Mouse (Mus musculus) midbrain, embryonic 15.5 days (tissue): Measurements from ENCODE around the gene Foxl1. TPM values are rescaled to one million over a fixed set of nuclear protein-coding genes. Genes with fewer than 3 reads are reported as not detected.

Experiments used
- ATAC-seq: fragments of 200-750 bp; cut with Nextera tagmentation; replicated peaks from 2 replicates; pipeline ENCODE4 v1.8.0; 2017; ENCODE audit warnings: moderate TSS enrichment
- H3K27ac ChIP-seq: fragments of 300-500 bp; sonication (generic); 2 replicates; pipeline ENCODE4 v1.5.1; 2015; ENCODE audit warnings: mild to moderate bottlenecking, inconsistent platforms
- H3K27me3 ChIP-seq: fragments of 300-500 bp; sonication (generic); replicated peaks from 2 replicates; pipeline ENCODE4 v1.6.1; 2015; ENCODE audit warnings: inconsistent platforms
- H3K36me3 ChIP-seq: fragments of 300-500 bp; sonication (generic); replicated peaks from 2 replicates; pipeline ENCODE4 v1.6.1; 2015; ENCODE audit warnings: inconsistent platforms
- H3K4me1 ChIP-seq: fragments of 300-500 bp; sonication (generic); 2 replicates; pipeline ENCODE4 v1.6.1; 2015; ENCODE audit warnings: inconsistent platforms
- H3K4me2 ChIP-seq: fragments of 300-500 bp; sonication (generic); 2 replicates; pipeline ENCODE4 v1.6.1; 2015; ENCODE audit warnings: inconsistent platforms, mild to moderate bottlenecking, moderate library complexity
- H3K4me3 ChIP-seq: fragments of 300-500 bp; sonication (generic); 2 replicates; pipeline ENCODE4 v1.5.1; 2015; ENCODE audit warnings: mild to moderate bottlenecking, inconsistent platforms
- H3K9ac ChIP-seq: fragments of 300-500 bp; sonication (generic); 2 replicates; pipeline ENCODE4 v1.6.1; 2015; ENCODE audit warnings: mild to moderate bottlenecking, inconsistent platforms
- H3K9me3 ChIP-seq: fragments of 300-500 bp; sonication (generic); 2 replicates; pipeline ENCODE4 v1.6.1; 2016; ENCODE audit warnings: inconsistent platforms
- WGBS: fragments of 180-500 bp; shearing (Covaris S2); methylation state at CpG from one replicate; pipeline ENCODE4 v1.1.7; 2015; ENCODE audit warnings: mixed read lengths; 5-methylcytosine and 5-hydroxymethylcytosine counted together
- polyA plus RNA-seq: library from polyadenylated mRNA; unstranded; fragments of >200 nt; fragmentation: Nextera tagmentation; extraction: Ambion mirVana; gene quantifications from 2 replicates; pipeline ENCODE4 v1.2.1, GENCODE M21; 2015

Foxl1 gene
- polyA plus RNA-seq, 1 experiment from 2014 or later, result 0.12 TPM

DNA sequence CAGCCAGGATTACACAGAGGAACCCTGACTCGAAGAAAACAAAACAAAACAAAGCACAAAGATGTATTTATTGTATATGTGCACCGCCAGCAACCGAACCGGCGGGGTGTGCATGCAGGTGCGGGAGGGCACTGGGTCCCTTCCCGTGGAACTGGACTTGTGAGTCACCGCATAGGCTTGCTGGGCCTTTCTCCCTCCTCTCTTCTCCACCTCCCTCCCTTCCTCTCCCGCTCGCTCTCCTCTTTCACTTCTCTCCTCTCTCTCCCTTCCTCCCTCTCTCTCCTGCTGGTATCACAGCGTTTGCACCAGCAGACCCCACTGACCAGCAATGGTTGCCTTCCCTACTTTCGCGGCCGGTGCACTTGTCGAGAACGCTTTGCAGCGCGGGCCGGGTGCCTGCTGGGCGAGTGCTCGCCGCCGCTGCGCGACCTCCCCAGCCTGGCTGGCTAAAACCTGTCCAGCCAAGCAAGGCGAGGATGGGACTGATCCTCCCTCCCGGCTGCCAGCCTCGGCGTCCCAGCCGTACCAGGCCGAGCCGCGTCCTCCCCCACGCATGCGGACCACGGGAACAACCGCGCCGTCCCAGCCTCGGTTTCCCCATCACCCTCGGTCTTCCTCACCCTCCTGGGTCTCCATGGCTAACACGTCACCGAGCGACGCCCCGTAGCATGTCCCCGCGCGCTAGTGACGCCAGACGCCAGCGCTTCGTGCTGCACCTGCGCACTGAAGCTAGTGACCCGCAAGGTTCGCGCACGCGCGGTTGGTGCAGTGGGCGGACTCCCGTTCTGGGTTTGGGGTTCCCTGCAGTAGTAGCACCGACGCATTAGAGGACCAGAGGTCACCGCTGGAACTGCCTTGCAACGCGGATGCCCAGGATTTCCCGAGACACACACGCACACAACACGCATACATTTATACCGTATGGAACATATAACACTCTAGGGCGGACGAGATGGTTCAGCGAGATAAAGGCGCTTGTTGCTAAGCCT, 19.8 kb upstream of the Foxl1 start, which contains the start of gene Mthfsd:
Mthfsd (minus strand) TSS at position 725 of the 989 bp plus-strand sequence.
- WGBS, result under 1% methylated on average over 75 of the region's 75 CpGs
- peak; percentile 94 for ATAC-seq
- peak within 1 kb of the TSS; percentile 79 for H3K4me2 ChIP-seq

DNA sequence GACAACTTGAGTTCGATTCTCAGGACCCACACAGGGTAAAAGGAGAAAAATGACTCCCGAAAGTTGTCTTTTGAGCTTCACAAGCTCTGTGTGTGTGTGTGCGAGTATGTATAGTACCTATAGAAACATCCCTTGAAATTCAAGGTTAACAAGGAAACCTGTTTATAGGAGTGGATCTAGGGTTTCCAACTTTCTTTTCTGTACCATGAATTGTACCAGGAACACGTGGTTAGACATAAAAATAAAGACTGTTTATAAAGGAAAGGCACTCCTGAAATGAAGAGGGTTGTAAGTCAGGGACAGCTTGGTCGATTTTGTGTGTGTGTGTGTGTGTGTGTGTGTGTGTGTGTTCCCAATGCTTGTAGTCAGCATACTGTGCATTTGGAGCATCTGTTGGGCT, 19.1 kb upstream of the Foxl1 start:
- no peak for ATAC-seq

More for the DNA sequence above, 19.8 kb upstream of the Foxl1 start, which contains the start of gene Mthfsd:
- Histone ChIP-seq H3K4me1 (peaks cover 15% of the 10 kb centered on the region), H3K9me3 (no peaks in the 10 kb centered on the region), H3K27me3 (peaks cover 14% of the 10 kb centered on the region), H3K27ac (peak within 1 kb of the TSS; percentile 84), H3K9ac (peak within 1 kb of the TSS; percentile 87), H3K36me3 (no peaks in the 10 kb centered on the region; the same call in 1 of the 2 replicates), H3K4me3 (peak within 1 kb of the TSS; percentile 72)

DNA sequence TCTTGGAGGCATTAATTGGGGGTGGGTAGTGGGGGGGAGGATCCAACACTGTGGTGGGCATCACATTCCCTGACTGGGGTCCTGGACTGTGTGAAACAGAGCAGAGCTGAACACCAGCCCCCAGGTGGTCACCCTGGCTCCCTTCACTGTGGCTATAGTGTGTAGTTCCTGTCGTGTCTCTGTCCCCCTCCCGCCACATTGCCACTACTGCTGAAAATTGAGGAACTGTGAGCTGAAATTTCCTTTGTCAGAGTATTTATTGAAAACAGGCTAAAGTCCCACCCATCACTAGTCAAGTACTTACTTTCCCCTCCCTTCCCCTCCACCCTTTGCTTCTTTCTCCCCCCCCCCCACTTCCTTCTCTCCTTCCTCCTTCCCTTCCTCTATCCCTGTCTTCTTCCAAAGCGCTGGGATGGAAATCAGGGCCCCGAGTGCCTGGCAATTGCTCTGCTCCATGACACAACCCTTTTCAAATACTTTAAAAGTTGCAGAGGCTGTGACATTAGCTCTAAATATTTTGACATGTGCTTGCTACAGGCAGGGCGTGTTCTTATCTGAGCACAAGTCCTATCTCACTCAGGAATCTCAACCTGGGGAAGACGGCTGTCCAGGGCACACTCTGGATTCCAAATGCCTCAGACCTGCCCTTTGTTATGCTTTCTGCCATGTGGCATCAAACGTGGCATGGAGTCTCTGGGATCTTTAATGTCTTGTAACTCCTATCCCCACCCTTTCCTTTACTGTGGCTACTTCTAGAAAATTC, 16.4 kb upstream of the Foxl1 start:
- H3K4me3 ChIP-seq, result no peak overlapping the region
- no peaks in the 10 kb centered on the region for H3K9me3 ChIP-seq
- H3K27ac ChIP-seq, result no peak overlapping the region
- H3K4me2 ChIP-seq, result no peak overlapping the region
- H3K4me1 ChIP-seq, result peaks cover 23% of the 10 kb centered on the region
- 47% methylated on average over 7 of the region's 7 CpGs for WGBS
- no peak for ATAC-seq
- peaks cover 46% of the 10 kb centered on the region for H3K27me3 ChIP-seq
- no peaks in the 10 kb centered on the region for H3K36me3 ChIP-seq
- no peak overlapping the region for H3K9ac ChIP-seq

More for the DNA sequence above, 19.1 kb upstream of the Foxl1 start:
- Histone ChIP-seq H3K4me2 (peak overlapping the region; percentile 79), H3K9me3 (no peaks in the 10 kb centered on the region), H3K27me3 (peaks cover 19% of the 10 kb centered on the region), H3K27ac (0 out of 2 replicates have a peak overlapping the region, but pooled peaks have one; percentile 84), H3K36me3 (no peaks in the 10 kb centered on the region), H3K4me3 (peak overlapping the region; percentile 72), H3K9ac (peak overlapping the region; percentile 40), H3K4me1 (peaks cover 18% of the 10 kb centered on the region)
- WGBS, result 13% methylated on average over 5 of the region's 5 CpGs

GRCm38 (mm10) chr8:121113261-121113660, 14.5 kb upstream of the Foxl1 start:
- peak; percentile 56 for ATAC-seq
- Histone ChIP-seq H3K9ac (no peak overlapping the region), H3K36me3 (no peaks in the 10 kb centered on the region), H3K4me1 (peaks cover 26% of the 10 kb centered on the region), H3K27me3 (peaks cover 65% of the 10 kb centered on the region), H3K4me2 (0 out of 2 replicates have a peak overlapping the region, but pooled peaks have one; percentile 2), H3K9me3 (no peaks in the 10 kb centered on the region), H3K4me3 (no peak overlapping the region), H3K27ac (no peak overlapping the region)
- WGBS, result 1% methylated on average over 21 of the region's 21 CpGs

- H3K27me3 ChIP-seq, result peaks cover 79% of the 10 kb centered on the region
- H3K4me3 ChIP-seq, result no peak overlapping the region
- H3K27ac ChIP-seq, result no peak overlapping the region
- under 1% methylated on average over 25 of the region's 25 CpGs for WGBS
- no peaks in the 10 kb centered on the region for H3K36me3 ChIP-seq
- no peak overlapping the region for H3K9ac ChIP-seq
- H3K4me2 ChIP-seq, result no peak overlapping the region
- no peak for ATAC-seq
- peaks cover 23% of the 10 kb centered on the region for H3K4me1 ChIP-seq
- no peaks in the 10 kb centered on the region for H3K9me3 ChIP-seq
Measured at GRCm38 (mm10) chr8:121115136-121115535, 12.6 kb upstream of the Foxl1 start.

- no peak for ATAC-seq
- no peak within 1 kb of the TSS for H3K27ac ChIP-seq
- under 1% methylated on average over 25 of the region's 25 CpGs for WGBS
- no peaks in the 10 kb centered on the region for H3K36me3 ChIP-seq
- H3K9ac ChIP-seq, result no peak within 1 kb of the TSS
- H3K9me3 ChIP-seq, result no peaks in the 10 kb centered on the region
- H3K27me3 ChIP-seq, result peaks cover 87% of the 10 kb centered on the region
- H3K4me1 ChIP-seq, result peaks cover 23% of the 10 kb centered on the region
- peak within 1 kb of the TSS; percentile 52 for H3K4me2 ChIP-seq
- H3K4me3 ChIP-seq, result peak within 1 kb of the TSS; percentile 29
Measured at GRCm38 (mm10) chr8:121115948-121116347, 11.8 kb upstream of the Foxl1 start, which contains the start of gene Foxc2. Gene Foxc2 (plus strand): TSS chr8:121116171.

- Histone ChIP-seq H3K9ac (no peak overlapping the region), H3K4me2 (peak overlapping the region; percentile 52), H3K9me3 (no peaks in the 10 kb centered on the region), H3K4me3 (peak overlapping the region; percentile 29), H3K27me3 (peaks cover 93% of the 10 kb centered on the region), H3K36me3 (no peaks in the 10 kb centered on the region), H3K27ac (no peak overlapping the region), H3K4me1 (peaks cover 23% of the 10 kb centered on the region)
- ATAC-seq, result peak; percentile 38; the same call in 1 of the 2 replicates
- under 1% methylated on average over 55 of the region's 55 CpGs for WGBS
Measured at GRCm38 (mm10) chr8:121116591-121117185, 11.1 kb upstream of the Foxl1 start.

- Histone ChIP-seq H3K27ac (no peak overlapping the region), H3K4me3 (peak overlapping the region; percentile 29), H3K36me3 (no peaks in the 10 kb centered on the region), H3K9ac (no peak overlapping the region), H3K4me2 (peak overlapping the region; percentile 25), H3K27me3 (peaks cover 93% of the 10 kb centered on the region), H3K9me3 (no peaks in the 10 kb centered on the region), H3K4me1 (peaks cover 23% of the 10 kb centered on the region)
- ATAC-seq, result no peak
- WGBS, result 2% methylated on average over 59 of the region's 62 CpGs
Measured at GRCm38 (mm10) chr8:121117186-121117651, 10.5 kb upstream of the Foxl1 start.

- H3K4me3 ChIP-seq, result peak overlapping the region; percentile 29
- no peak overlapping the region for H3K9ac ChIP-seq
- H3K36me3 ChIP-seq, result no peaks in the 10 kb centered on the region
- no peak overlapping the region for H3K4me2 ChIP-seq
- no peaks in the 10 kb centered on the region for H3K9me3 ChIP-seq
- no peak for ATAC-seq
- under 1% methylated on average over 28 of the region's 28 CpGs for WGBS
- H3K4me1 ChIP-seq, result peaks cover 23% of the 10 kb centered on the region
- H3K27me3 ChIP-seq, result peaks cover 93% of the 10 kb centered on the region
- H3K27ac ChIP-seq, result no peak overlapping the region
Measured at GRCm38 (mm10) chr8:121117906-121118305, 9.8 kb upstream of the Foxl1 start.

- H3K36me3 ChIP-seq, result no peaks in the 10 kb centered on the region
- H3K4me1 ChIP-seq, result peaks cover 19% of the 10 kb centered on the region
- H3K9me3 ChIP-seq, result no peaks in the 10 kb centered on the region
- WGBS, result 4% methylated on average over 18 of the region's 18 CpGs
- H3K9ac ChIP-seq, result no peak overlapping the region
- H3K4me2 ChIP-seq, result no peak overlapping the region
- H3K27me3 ChIP-seq, result peaks cover 95% of the 10 kb centered on the region
- H3K27ac ChIP-seq, result no peak overlapping the region
- H3K4me3 ChIP-seq, result no peak overlapping the region
- ATAC-seq, result no peak
Measured at GRCm38 (mm10) chr8:121118634-121119420, 8.9 kb upstream of the Foxl1 start.
